Mouse (Mus musculus) spleen, adult 2 months (tissue): ENCODE results near the gene Fut7. TPM values are rescaled to one million over a fixed set of nuclear protein-coding genes. Genes with fewer than 3 reads are reported as not detected.
"Not testable (repeated sequence)": the region's sequence is repeated elsewhere in the genome, so short reads cannot be mapped to it uniquely, and the experiment has no call there.

Source experiments
- DNase-seq, 2 experiments: peaks; one replicate each; pipeline versions ENCODE4 v3.0.0 to v3.0.0-alpha.2; 2012 to 2021; ENCODE audit warnings: low spot score in 2 of 2, low read depth in 1 of 2
- H3K27ac ChIP-seq: fragments of 200-500 bp; 2 replicates; pipeline ENCODE4 v1.5.1; 2012; ENCODE audit warnings: low read length, inconsistent platforms; ENCODE audit not compliant: insufficient read depth
- H3K27me3 ChIP-seq: fragments of 200-500 bp; 2 replicates; pipeline ENCODE4 v1.6.1; 2012; ENCODE audit warnings: mild to moderate bottlenecking, moderate library complexity, low read length, inconsistent platforms; ENCODE audit not compliant: control insufficient read depth, insufficient read depth
- H3K36me3 ChIP-seq: fragments of 200-500 bp; 2 replicates; pipeline ENCODE4 v1.6.1; 2012; ENCODE audit warnings: mild to moderate bottlenecking, low read length, inconsistent platforms; ENCODE audit not compliant: control insufficient read depth, insufficient read depth
- H3K4me1 ChIP-seq: fragments of 200-500 bp; 2 replicates; pipeline ENCODE4 v1.6.1; 2011; ENCODE audit warnings: inconsistent platforms; ENCODE audit not compliant: control insufficient read depth, insufficient read depth, insufficient read length
- H3K4me3 ChIP-seq: fragments of 200-500 bp; 2 replicates; pipeline ENCODE4 v1.5.1; 2011; ENCODE audit warnings: mild to moderate bottlenecking, inconsistent platforms; ENCODE audit not compliant: insufficient read depth, insufficient read length; ENCODE audit errors: extremely low read depth
- CTCF ChIP-seq: fragments of 200-500 bp; IDR thresholded peaks from 2 replicates; pipeline ENCODE4 v1.5.1; 2011; ENCODE audit warnings: mild to moderate bottlenecking, inconsistent platforms; ENCODE audit not compliant: insufficient read depth, insufficient read length, insufficient replicate concordance; ENCODE audit errors: extremely low read depth
- POLR2A ChIP-seq: fragments of 200-500 bp; IDR thresholded peaks from 2 replicates; pipeline ENCODE4 v1.6.1; 2011; ENCODE audit warnings: low read depth, low read length, inconsistent platforms
- WGBS: fragments of 180-500 bp; shearing (Covaris S2); methylation state at CpG from one replicate; pipeline ENCODE4 v1.1.7; 2018; 5-methylcytosine and 5-hydroxymethylcytosine counted together
- polyA plus RNA-seq: library from polyadenylated mRNA; depleted of rRNA; stranded (reverse); fragments of >200 nt; gene quantifications from 2 replicates; pipeline ENCODE4 v1.2.3, GENCODE M21; 2012

Fut7 gene
- polyA plus RNA-seq, 1 experiment = 2.4 TPM

- 2% methylated on average over 13 of the region's 13 CpGs for WGBS
- Histone ChIP-seq H3K36me3 (no peaks in the 10 kb centered on the region), H3K27ac (no peak overlapping the region), H3K27me3 (peaks cover 8% of the 10 kb centered on the region), H3K4me3 (peak overlapping the region; percentile 32; the same call in 1 of the 2 replicates), H3K4me1 (peaks cover 6% of the 10 kb centered on the region; the same call in 1 of the 2 replicates)
- TF ChIP-seq CTCF (peak; percentile 68; the same call in 1 of the 2 replicates), POLR2A (no peak)
- peak; percentile 61 to 75 for DNase-seq
These were observed 20.6 kb upstream of the Fut7 start for GRCm38 (mm10) chr2:25402377-25402971.

- H3K27ac ChIP-seq = no peak overlapping the region
- no peak for TF ChIP-seq POLR2A
- no peak for TF ChIP-seq CTCF
- DNase-seq = no peak
- WGBS = 8% methylated on average over 48 of the region's 54 CpGs
- peaks cover 8% of the 10 kb centered on the region for H3K27me3 ChIP-seq
- H3K36me3 ChIP-seq = no peaks in the 10 kb centered on the region
- H3K4me1 ChIP-seq = peaks cover 6% of the 10 kb centered on the region; the same call in 1 of the 2 replicates
- peak overlapping the region; percentile 32; the same call in 1 of the 2 replicates for H3K4me3 ChIP-seq
These were observed 20.0 kb upstream of the Fut7 start for GRCm38 (mm10) chr2:25402972-25403601.

GRCm38 (mm10) chr2:25403994-25404393 is 19.1 kb upstream of the Fut7 start:
- Histone ChIP-seq H3K27me3 (peaks cover 8% of the 10 kb centered on the region), H3K36me3 (no peaks in the 10 kb centered on the region), H3K4me1 (peaks cover 6% of the 10 kb centered on the region; the same call in 1 of the 2 replicates), H3K4me3 (no peak overlapping the region), H3K27ac (no peak overlapping the region)
- DNase-seq = no peak
- TF ChIP-seq CTCF = no peak
- no peak for TF ChIP-seq POLR2A
- 84% methylated on average over 4 of the region's 4 CpGs for WGBS

- Histone ChIP-seq H3K27me3 (no peaks in the 10 kb centered on the region), H3K36me3 (no peaks in the 10 kb centered on the region), H3K4me1 (no peaks in the 10 kb centered on the region), H3K27ac (no peak overlapping the region), H3K4me3 (no peak overlapping the region)
- TF ChIP-seq POLR2A (no peak), CTCF (no peak)
- 85% methylated on average over 10 of the region's 10 CpGs for WGBS
- no peak for DNase-seq
These were observed 14.2 kb upstream of the Fut7 start for GRCm38 (mm10) chr2:25408908-25409307.

GRCm38 (mm10) chr2:25413436-25413835 is 9.6 kb upstream of the Fut7 start:
- not testable (repeated sequence) for H3K4me3 ChIP-seq, H3K4me1 ChIP-seq, H3K36me3 ChIP-seq, H3K27me3 ChIP-seq, H3K27ac ChIP-seq, DNase-seq

GRCm38 (mm10) chr2:25417426-25417825 is 5.6 kb upstream of the Fut7 start:
- Histone ChIP-seq H3K4me1 (no peaks in the 10 kb centered on the region; the same call in 1 of the 2 replicates), H3K27ac (no peak overlapping the region), H3K4me3 (no peak overlapping the region), H3K27me3 (no peaks in the 10 kb centered on the region), H3K36me3 (no peaks in the 10 kb centered on the region)
- TF ChIP-seq POLR2A (no peak), CTCF (no peak)
- DNase-seq = no peak
- 59% methylated on average over 3 of the region's 3 CpGs for WGBS

- DNase-seq = peak in 1 of 2 experiments; percentile 46
- no peaks in the 10 kb centered on the region for H3K36me3 ChIP-seq
- H3K4me3 ChIP-seq = no peak overlapping the region
- H3K27ac ChIP-seq = peak overlapping the region; percentile 76; the same call in 1 of the 2 replicates
- H3K27me3 ChIP-seq = no peaks in the 10 kb centered on the region
- TF ChIP-seq POLR2A (no peak), CTCF (peak; percentile 53; the same call in 1 of the 2 replicates)
- 26% methylated on average over 3 of the region's 3 CpGs for WGBS
- H3K4me1 ChIP-seq = peaks cover 6% of the 10 kb centered on the region; the same call in 1 of the 2 replicates
These were observed 1.2 kb upstream of the Fut7 start for GRCm38 (mm10) chr2:25421896-25422295.
